Mouse (Mus musculus) erythroblast, embryonic 14.5 days (primary cell): ENCODE data around the gene Setd7.

Experiments used
- GATA1 ChIP-seq: IDR thresholded peaks from 2 replicates; pipeline ENCODE4 v1.6.1; 2012; ENCODE audit warnings: low read length, inconsistent platforms, mixed read lengths
- TAL1 ChIP-seq: IDR thresholded peaks from 3 replicates; pipeline ENCODE4 v1.6.1; 2012; ENCODE audit warnings: low read length, inconsistent platforms, mixed read lengths

DNA sequence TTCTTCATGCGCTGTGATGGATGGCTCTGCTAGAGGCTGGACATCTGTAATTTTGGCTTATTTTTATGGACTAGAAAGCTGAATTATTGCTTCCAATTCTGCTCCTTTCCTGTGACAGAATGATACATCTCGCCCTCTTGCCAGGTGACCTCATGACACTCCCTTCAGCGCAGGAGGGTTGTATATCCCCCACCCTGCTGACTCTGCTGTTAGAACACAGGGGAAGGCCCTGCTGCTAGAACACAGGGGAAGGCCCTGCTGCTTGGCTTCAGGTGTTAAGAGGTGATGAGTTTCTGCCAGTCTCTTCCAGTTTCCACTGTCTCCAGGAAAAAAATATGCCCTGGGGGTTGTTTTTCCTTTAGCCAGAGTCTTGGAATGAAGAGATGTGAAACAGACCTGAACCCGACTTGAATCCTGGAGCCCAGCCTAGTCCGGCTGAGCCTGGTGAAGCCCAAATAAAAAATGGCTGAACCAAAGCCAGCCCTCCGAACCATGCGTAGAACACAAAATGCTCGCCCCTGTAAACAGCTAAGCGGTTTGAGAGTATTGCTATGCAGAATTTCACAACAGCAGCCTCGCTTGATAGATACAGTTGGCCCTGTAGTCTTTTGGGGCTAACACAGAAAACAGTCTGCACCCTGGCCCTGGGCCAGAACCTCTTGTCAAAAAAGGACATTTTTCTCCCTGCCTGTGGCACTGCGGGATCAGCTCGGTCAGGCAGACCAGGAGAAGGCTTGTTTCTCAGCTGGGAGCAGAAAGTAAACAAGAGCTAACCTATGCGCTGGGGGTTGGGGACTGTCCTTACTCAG is 29.0 kb downstream of the Setd7 start:
- TF ChIP-seq GATA1: no peak
- TF ChIP-seq TAL1: no peak
